Mouse (Mus musculus) 416B (cell line): ENCODE data around the gene Vdr.
A peak's percentile ranks its signal among the peaks of the same experiment; 100 is the strongest.

ENCODE experiments used
- DNase-seq: peaks from one replicate; pipeline ENCODE4 v3.0.0; 2011; ENCODE audit warnings: low read depth

The Vdr gene

DNA sequence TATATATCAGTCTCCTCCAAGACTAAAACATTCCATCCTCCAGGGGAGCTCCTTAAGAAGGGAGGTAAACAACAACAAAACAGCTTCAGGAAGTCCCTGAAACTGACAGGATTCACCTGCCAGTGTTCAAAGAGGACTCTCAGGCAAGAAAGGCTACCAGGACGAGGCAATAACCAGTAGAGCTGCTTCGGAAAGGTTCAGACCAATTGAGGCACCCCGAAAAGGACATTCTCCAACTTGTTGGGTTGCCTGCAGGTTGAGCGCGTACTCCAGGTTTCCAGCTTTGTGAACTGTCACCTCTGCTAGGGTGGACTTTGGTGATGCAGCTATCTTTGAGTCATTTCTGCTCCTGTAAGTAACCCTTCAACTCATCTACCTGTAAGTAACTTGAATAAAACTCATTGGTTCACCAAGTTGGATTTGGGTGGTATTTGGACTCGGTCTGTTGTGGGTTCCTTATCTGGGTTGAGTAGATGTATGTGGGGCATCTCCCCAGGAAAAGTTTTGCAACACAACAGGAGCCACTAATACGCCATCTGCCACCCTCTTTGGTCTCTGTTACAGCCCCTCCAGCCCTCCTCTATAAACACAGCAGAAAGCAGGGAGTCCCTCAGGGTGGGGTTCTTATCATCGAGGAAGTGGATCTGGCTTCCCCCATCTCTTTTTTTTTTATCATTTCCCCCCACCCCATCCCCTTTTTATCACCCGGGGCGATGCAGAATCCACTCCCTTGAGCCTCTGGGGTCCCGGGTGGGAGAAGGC lies 64.1 kb downstream of the Vdr start:
- peak; percentile 58 for DNase-seq

DNA sequence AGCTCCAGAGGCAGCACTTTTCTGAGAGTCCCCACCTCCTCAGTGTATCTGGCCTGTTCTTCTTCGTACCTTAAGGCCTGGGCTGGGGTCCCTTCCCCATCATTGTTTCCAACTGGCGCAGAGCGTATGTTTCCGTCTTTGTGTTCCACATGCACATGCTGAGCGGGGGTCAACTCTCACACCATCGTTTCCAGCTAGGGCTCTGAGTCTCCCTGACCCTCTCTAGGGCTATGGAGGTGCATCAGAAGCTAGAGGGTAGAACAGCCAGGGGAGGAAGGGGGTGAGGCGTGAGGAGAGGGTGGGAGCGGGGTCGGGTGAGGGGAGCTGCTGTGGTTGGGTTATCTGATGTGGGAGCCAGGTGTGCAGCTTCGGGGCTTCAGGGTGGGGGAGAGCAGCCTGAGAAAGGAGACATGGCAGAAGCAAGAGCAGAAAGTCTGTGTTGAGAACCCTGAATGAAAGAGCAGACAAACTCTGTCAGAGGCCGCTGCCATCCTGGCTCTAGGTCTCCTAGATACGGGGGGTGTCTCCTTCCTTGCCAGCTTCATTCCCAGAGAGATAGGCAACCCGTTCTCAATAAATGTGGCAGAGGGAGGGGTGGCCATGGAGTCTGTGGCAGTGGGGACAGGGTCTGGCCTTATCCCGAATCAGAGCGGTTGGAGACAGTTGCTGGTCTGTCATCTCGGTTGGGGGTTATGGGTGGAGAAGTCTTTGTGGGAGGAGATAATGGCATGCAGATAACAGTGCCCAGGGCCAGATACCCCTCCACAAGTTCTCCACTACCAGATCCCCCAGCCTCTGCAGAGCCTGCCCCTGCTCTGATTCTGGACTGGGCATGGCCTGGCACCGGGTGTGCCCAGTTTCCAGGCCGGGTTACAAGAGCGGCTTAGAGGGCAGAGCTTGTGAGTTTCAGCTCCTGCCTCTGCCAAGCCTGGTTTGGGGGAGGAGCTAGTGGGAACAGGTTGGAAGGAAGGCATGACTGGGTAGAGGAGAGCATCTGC lies 66.1 kb downstream of the Vdr start, which contains the start of gene Hdac7:
Gene Hdac7, minus strand, starts transcription at position 466 of the 998 bp plus-strand sequence.
- no peak for DNase-seq

DNA sequence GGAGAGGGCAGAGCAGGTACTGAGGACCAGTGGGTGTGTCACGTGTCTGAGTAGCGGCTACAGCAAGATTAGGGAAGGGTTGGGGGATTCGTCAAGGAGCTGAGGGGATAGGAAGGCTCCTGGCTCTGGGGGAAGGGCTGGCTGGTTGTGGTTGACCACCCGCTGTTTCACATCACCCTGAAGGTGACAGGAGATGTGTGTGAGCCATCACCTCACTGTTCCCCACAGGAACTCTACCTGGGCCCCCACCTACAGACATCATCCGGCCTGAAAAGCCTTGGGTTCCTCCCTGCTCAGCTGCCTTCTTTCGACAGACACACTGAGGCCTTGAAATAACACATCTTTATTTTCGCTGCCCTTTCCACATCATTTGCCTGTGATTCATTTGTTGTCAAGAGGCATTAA lies 67.2 kb downstream of the Vdr start:
- no peak for DNase-seq

DNA sequence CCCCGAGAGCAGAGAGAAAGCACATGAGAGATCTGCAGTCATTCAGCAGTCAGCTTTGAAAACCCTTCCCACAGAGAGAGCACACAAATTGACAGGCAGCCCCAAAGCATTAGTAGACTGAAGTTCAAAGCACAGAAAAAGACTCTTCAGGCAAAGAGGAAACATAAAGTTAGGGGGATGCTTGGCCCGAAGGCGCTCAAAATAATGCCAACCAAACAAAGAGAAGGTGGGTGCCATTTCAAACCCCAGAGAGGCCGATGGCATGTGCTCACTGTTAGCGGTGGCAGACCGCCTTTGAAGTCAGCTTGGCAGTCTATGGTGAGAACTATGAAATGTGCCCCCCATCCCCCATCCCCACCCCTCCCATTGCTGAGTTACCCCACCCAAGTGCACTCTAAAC lies 68.4 kb downstream of the Vdr start:
- no peak for DNase-seq

DNA sequence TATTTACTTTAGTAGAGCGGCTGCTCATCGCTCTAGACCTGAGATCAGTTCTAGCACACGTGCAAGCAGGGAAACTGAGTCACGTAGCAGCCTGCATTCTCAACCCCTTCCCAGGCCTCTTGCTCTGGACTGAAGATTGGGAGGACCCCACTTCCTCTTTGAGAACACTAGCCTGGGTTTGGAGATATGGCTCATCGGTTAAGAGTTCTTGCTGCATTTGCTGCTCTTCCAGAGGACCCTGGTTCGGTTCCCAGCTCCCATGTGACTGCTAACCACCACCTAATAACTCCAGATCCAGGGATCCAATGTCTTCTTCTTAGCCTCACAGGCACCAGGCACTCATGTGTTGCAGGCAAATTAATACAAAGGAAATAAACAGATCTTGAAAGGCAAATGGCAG lies 69.0 kb downstream of the Vdr start:
- no peak for DNase-seq

DNA sequence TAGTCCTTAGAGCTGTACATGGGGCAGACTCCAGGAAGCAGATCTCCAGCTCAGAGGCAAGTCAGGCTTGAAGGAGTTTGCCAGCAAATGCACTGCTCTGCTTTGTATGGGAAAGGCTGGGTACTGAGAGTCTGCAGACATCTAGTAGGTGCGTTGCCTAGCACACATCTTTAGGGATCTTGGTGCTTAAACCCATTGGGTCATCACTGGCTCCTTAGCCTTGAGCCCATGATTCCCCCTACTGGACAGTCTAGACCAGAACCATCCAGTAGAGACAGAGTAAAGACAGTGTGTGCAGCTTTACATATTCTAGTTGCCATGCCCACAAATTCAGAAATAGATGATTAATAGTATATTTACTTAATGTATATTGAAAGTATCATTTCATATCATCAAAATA lies 69.6 kb downstream of the Vdr start:
- DNase-seq: peak; percentile 66

DNA sequence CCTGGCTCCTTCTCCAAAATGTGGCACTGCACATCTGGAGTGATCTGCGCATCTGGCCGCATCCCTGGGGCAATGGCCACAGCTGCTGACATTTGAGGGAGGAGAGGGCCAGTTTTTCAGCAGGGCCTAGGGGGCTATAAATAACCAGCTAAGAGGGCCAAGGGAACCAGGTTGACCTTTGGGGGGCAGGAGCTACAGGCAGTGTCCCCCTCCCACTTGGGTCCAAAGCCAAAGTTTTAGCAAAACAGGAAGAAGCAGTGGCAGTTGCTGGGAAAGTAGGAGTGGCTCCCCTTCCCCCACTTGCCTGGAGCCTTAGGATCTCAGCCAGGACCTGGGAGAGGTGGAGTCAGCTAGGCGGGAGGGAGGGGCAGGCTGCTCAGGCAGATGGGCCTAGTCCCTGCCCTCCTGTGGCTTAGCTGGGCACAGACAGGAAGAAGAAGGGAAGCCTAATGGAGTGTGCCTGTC lies 70.4 kb downstream of the Vdr start:
- peak; percentile 59 for DNase-seq

DNA sequence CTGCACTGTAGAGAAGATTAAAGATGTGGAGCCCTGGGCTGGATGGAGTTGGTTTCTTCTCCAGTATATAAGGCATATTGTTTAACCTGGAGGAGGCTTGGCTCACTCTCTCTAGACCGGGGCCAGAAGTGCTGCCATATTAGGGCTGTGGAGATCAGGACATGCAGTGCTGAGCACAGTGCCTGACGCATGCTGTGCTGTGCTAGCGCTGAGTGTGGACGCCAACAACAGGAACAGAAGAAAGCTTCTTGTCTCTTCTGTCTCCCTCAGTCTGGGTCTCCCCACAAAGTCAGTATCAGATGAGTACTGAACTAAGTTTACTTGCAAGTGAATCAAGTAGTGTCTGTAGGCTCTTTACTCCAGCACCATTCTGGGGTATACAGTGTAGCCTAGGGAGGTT lies 71.0 kb downstream of the Vdr start:
- DNase-seq: no peak

DNA sequence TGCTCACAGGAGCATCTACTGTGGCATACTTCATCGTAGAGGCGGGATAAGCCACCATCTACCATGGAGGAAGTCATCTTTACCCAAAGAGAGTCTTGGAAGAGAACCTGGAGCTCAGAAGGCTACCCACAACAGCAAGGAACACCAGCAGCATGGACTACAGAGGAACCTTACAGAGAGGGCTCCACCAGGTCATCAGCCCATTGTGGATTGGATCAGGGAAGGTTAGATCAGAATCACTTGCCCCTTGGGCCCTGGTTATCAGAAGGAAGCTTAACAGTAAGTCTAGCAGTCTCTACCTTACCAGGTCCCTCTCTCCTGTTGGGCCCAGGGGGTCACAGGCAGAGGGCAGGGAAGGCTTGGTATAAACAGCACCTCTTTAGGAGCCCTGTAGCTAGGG lies 71.4 kb downstream of the Vdr start:
- no peak for DNase-seq

DNA sequence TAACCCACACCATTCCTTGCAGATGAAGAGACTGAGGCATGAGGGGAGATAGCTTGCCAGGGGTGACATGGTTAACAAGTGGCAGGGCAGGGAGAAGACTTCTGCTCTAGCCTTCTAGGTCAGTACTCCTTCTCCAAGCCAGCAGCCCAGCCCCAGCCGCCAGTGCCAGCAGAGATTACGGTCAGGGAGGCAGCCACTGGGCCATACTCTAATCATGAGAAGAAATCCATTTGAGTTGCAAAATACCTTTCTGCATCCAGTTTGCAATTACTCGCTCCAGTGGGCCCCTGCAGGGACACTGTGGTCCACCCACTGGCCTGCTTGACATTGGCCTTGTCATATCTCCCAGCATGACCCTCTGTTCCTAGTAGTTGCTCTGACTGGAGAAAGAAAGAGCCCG lies 72.0 kb downstream of the Vdr start:
- no peak for DNase-seq

DNA sequence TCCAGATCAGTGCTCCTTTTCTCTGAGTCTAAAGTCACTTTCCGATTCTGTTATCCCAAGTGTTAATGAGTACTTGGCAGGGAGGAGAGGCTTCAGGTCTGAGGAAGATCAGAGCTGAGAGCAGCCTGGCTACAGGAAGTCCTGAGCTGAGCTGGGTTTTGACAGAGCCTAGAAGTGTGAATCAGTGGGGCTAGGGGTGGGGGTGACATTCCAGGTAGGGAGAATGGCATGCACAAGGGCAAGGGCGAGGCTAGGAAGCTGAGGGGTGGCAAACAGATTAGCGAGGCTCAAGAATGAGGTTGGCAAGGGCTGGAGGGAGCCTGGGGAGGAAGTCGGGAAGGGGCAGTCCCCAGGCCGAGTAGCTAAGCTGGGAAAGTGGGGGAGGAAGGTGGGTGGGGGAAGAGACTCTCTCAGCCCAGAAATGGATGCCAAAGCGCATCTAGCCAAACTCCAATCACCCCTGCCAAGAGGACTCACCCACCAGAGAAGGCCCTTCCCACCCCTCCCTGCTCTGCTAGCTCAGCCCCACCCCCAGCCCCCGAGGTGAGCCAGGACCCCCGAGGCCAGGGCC lies 72.9 kb downstream of the Vdr start:
- DNase-seq: no peak

DNA sequence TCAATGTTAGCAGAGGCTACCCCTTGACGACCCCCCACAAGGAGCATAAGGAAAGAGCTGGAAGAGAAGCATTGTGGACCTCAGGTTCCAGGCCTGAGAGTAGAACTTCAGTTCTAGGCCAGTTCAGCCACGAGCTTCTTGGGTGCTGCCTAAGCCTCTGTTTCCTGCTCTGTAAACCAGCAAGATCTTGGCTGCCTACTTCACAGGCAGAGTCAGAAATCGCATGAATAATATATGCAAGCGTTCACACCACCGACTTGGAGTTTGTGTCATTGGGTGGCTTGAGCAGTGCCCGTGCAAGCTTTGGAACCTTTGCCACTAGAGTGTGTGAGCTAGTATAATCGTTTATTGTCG lies 73.6 kb downstream of the Vdr start:
- no peak for DNase-seq

DNA sequence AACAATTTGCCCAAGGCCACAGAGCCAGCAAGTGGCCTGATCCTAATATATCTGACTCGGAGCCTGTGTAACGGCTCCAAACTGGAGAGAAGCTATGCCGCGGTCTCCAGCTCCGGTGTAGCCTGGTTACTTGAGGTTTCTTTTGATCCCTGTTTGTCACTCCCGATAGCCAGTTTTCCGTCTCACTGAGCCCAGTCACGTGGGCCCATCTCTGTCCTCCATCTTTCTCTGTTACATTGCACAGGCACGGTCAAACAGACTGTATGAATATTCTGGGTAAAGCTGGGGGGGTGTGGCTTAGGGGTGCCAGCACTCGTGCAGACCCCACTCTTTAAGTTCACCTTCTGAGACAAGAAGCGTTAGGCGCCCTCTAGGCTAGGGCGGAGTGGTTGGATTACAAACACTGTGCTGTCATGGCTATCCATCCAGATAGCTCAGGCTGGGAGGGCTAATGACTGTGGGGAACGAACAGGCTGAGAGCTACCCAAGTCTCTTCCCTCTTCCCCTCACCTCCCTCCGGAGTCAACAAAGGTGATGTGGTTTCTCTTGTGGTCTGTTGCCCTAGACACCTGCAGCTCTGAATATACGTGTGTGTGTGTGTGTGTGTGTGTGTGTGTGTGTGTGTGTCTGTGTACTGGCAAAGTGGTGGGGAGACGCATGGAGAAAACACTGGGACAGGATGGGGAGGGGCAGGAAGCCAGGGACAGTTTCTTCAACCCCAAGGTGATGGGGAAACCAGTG lies 74.1 kb downstream of the Vdr start:
- no peak for DNase-seq

DNA sequence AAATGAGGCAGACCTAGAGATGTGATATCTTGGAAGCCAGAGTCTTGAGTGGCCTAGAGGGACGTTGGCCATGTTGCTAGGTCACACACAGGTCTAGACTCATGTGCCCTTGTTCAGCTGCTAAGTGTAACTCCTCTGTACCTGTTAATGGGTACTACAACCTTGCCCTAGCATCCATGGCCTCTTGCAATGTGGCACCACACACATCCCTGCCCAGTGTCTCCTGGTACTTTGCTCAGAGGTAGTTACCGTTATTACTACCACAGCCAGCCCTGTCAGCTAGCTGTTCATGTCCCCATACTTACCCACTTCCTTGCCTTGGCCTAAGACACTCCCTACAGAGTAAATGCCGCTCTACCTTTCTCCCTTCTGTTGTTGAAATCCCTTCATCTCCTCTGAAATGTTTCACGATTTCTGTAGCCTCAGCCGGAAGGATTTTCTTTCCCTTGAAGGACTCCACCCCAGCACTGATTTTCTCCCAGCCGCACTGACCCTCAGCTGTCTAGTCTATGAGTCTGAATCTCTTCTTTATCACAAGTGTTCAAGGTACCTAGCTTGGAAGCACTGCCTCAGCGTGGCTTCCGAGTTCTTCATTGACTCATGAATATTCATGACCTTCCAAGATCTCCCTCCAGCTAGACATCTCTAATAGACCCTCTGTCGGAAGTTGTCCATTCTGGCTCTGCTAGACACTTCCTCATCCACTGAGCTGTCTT lies 77.5 kb downstream of the Vdr start:
- DNase-seq: no peak

DNA sequence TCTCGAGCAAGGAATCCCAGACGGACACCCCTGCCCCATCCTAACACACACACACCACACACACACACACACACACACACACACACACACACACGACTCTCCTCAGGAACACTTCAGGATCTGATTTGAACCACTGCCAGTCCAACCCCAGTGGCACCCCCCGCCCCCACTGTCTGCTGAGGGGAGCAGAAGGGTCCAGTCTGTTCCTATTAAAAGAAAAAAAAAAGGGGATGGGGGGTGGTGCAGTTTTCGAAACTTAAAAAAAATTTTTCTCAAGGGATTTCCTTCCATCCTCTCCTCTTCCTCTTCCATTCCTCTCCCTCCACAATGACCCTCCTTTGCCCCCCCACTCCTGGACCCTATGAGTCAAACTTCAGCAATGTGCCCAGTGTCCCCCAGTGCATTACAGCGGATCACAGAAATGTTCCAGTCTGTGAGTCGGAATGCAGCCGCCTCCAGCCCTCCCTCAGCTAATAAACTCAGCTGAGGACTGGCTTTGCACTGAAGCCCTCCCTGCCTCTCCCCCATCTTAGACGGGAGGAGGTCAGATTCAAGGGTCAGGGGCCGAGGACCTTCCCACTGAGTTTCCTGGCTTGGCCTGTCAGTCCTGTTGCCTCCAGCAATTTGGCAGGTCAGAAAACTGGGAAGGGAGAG lies 78.3 kb downstream of the Vdr start:
- DNase-seq: no peak

DNA sequence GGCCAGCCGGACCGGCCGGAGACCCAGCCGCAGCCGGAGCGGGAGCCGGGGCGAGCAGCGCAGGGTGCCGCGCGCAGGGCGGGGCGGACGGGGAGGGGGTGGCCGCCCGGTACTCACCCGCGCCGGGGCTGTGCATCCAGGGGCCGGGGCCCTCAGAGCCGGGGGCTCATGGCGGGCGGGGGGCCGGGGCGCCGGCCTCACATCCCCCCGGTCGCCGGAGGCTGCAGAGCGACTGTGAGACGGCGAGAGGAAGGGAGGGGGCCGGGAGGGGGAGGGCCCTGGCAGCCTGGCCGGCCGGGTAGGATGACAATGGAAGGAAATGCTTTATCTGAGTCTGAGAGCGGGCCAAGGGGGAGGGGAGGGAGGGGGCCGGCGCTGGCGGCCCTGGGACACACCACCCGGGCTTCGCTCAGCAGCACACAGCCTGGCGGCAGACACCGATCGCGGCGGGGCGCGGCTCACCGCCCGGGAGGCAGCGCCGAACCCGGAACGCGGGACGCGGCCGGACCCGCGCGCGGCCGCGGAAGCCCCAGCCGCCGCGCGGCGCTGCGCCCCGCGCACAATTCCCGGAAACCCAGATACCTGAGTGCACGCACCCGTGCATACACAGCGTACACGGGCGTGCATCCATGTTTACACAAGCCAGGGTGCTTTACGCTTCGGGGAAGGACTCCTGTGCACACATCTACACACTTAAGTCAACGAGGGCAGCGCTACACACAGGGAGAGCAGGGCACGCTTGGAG lies 79.0 kb downstream of the Vdr start:
- DNase-seq: peak; percentile 72

DNA sequence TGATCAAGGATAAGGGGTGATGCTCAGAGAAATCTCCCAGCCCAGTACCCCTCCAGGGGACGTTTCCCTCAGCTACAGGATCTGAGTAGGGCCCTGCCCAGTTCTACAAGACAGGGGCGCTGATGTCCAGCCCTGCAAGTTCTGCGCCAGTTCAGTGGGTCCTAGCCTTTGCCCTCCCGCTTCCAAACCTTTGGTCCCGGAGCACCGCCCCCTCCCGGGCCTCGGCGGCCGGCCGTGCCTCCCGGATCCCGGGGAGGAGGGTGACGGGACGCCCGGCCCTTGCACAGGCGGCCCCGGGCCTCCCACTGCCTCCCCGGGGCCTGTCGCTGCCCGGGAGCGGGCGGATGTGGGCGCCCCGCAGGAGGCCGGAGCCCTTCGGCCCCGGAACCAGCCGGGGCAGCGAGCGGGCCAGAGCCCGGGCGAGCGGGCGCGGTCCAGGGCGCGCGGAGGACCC lies 79.6 kb downstream of the Vdr start:
- DNase-seq: peak; percentile 41

DNA sequence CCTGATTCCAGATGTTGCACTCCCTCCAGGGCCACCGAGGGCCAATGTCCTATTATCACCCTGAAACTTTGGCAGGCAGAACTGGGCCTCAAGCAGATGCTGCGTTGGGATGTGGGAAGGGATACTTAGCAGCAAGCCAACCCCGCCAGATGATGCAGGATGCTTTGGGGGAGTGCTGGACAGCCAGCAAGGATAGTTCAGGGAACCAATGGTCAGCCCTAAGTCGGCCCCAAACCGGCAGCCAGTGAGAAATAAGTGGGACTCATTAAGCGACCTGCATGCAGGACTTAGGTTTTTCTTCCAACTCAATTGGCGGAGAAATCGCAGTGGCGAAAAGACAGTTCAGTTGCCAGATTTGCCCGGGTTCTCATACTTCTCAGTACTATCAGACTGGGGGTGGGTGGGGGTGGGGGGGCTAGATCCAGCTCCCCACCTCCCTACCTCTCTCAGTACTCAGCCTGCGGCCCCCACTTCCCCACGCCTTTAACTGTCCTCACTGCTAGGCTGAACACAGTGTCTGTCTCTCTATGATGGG lies 80.1 kb downstream of the Vdr start:
- no peak for DNase-seq

DNA sequence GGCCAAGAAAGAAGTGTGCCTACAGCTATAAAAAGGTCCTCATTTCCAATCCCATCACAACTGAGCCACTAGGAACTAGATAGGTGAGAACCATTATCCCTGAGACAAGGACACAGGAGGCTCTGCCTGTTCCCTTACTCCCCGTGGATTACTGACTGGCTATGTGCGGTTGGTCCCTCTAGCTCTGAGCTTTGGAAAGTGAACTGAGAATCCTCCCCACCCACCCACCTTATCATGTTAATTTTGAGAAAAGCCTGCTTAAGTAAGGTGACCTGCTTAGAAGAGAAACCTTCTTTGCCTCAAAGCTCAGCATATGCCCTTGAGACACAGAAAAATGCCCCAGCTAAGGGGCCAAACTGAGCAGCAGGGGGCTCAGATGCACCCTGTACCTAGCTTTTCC lies 81.0 kb downstream of the Vdr start:
- DNase-seq: no peak

DNA sequence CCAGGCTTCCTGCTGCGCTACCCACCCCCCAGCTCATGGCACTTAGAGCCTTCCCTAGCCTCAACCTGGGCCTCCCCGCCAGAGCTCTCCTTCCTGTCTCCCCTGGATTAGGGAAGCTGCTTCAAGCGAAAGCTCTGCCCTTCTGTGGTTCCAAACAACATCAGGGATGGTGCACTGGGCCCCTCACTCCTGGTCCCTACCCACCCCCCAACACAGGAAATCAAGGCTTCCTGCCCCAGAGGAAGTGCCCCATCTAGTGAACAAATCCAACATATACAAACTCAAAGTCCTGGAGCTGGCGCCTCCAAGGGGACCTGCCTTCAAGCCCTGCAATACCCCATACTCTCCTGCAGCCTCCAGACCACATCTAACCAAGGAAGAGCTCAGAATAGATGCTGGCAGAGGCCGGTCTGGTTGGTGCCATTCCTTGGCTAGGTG lies 81.5 kb downstream of the Vdr start:
- DNase-seq: peak; percentile 59
